Mouse (Mus musculus): ENCODE data around the gene Fam214b.

The Fam214b gene

GRCm38 (mm10) chr4:43045659-43046302 is at the start of gene Fam214b:
Gene Fam214b (minus strand): TSS chr4:43046220.
- peak; percentile 69 to 72 for DNase-seq (ENCODE audit: low spot score in 2 of 2)

GRCm38 (mm10) chr4:43091183-43091582 is 45.2 kb upstream of the Fam214b start:
- DNase-seq (ENCODE audit: low spot score in 2 of 2) = no peak

GRCm38 (mm10) chr4:43089950-43090349 is 43.9 kb upstream of the Fam214b start:
- no peak for DNase-seq (ENCODE audit: low spot score in 2 of 2)

GRCm38 (mm10) chr4:43082458-43082857 is 36.4 kb upstream of the Fam214b start:
- DNase-seq (ENCODE audit: low spot score in 2 of 2) = no peak

- no peak for DNase-seq (ENCODE audit: low spot score in 2 of 2)
Observed at GRCm38 (mm10) chr4:43078071-43078718, 32.2 kb upstream of the Fam214b start.

- no peak for DNase-seq (ENCODE audit: low spot score in 2 of 2)
Observed at GRCm38 (mm10) chr4:43074923-43075322, 28.9 kb upstream of the Fam214b start.

GRCm38 (mm10) chr4:43065471-43065870 is 19.5 kb upstream of the Fam214b start:
- no peak for DNase-seq (ENCODE audit: low spot score in 2 of 2)

GRCm38 (mm10) chr4:43060286-43060685 is 14.3 kb upstream of the Fam214b start:
- no peak for DNase-seq (ENCODE audit: low spot score in 2 of 2)

- no peak for DNase-seq (ENCODE audit: low spot score in 2 of 2)
Observed at GRCm38 (mm10) chr4:43059697-43060096, 13.7 kb upstream of the Fam214b start.

GRCm38 (mm10) chr4:43058753-43059654 is 13.0 kb upstream of the Fam214b start, which contains the start of gene Unc13b:
Gene Unc13b (plus strand): TSS chr4:43058953.
- DNase-seq (ENCODE audit: low spot score in 2 of 2) = peak; percentile 14 to 20

GRCm38 (mm10) chr4:43058392-43058752 is 12.4 kb upstream of the Fam214b start:
- no peak for DNase-seq (ENCODE audit: low spot score in 2 of 2)

GRCm38 (mm10) chr4:43057654-43058053 is 11.6 kb upstream of the Fam214b start:
- no peak for DNase-seq (ENCODE audit: low spot score in 2 of 2)

- peak in 1 of 2 experiments; percentile 67 for DNase-seq (ENCODE audit: low spot score in 2 of 2)
Observed at GRCm38 (mm10) chr4:43052627-43053026, 6.6 kb upstream of the Fam214b start.

GRCm38 (mm10) chr4:43047231-43047630 is 1.2 kb upstream of the Fam214b start:
- peak; percentile 49 to 77 for DNase-seq (ENCODE audit: low spot score in 2 of 2)

- DNase-seq (ENCODE audit: low spot score in 2 of 2) = no peak
Observed at GRCm38 (mm10) chr4:43046607-43047006, 587 bp upstream of the Fam214b start.

GRCm38 (mm10) chr4:43045285-43045658 is 748 bp downstream of the Fam214b start:
- no peak for DNase-seq (ENCODE audit: low spot score in 2 of 2)

- no peak for DNase-seq (ENCODE audit: low spot score in 2 of 2)
Observed at GRCm38 (mm10) chr4:43044673-43045072, 1.3 kb downstream of the Fam214b start.

- peak; percentile 43 to 44 for DNase-seq (ENCODE audit: low spot score in 2 of 2)
Observed at GRCm38 (mm10) chr4:43043644-43044357, 2.2 kb downstream of the Fam214b start.

- no peak for DNase-seq (ENCODE audit: low spot score in 2 of 2)
Observed at GRCm38 (mm10) chr4:43040881-43041547, 5.0 kb downstream of the Fam214b start.

GRCm38 (mm10) chr4:43040114-43040572 is 5.9 kb downstream of the Fam214b start:
- peak; percentile 86 for DNase-seq (ENCODE audit: low spot score in 2 of 2)

GRCm38 (mm10) chr4:43039609-43040008 is 6.4 kb downstream of the Fam214b start:
- DNase-seq (ENCODE audit: low spot score in 2 of 2) = no peak

Measured in thymus, postnatal 10 days (tissue).